Mouse (Mus musculus): ENCODE measurements at regions not wholly inside any gene's neighbourhood (a gene's known extent, or its start where the extent isn't known, plus 50 kb on each side); places are given as distances from the start of the nearest gene placed in this dataset.
A peak's percentile ranks its signal among the peaks of the same experiment; 100 is the strongest.

DNA sequence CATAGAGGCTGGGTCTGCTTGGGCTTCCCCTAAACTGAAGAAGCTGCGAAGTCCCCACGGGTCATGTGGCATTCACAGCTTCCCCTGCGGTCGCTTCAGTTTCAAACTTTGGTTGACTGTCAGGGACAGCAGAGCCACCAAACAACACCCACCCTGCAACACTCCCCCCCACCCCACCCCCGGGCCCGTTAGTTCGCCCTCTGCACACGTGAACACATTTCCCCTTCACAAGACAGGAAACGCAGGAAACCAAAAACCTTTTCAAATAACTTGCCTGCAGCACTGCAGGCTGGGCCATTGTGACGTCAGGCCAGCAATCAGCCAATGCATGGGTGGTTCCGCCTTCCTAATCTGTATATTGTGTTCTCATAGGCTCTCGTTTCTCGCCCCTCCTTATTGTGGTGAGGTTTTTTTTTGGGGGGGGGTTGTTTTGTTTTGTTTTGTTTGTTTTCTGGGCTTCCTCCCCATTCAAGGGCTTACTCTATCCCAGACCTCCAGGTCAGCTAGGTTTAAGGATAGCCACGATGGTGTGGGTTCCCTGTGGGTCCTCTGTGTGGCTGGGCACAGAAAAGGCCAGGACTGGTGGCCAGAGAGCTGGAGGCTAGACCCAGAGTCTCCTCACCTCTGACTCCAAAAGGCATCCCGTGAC lies 82.2 kb upstream of the Med13l start:
- Histone ChIP-seq H3K9me3 (replicated peaks; ENCODE audit: low read length) (no peaks in the 10 kb centered on the region), H3K27ac (no peak overlapping the region), H3K36me3 (ENCODE audit: insufficient read depth, low read length) (no peaks in the 10 kb centered on the region), H3K9ac (ENCODE audit: low read depth, low read length) (0 out of 2 replicates have a peak overlapping the region, but pooled peaks have one; percentile 41), H3K4me3 (replicated peaks; ENCODE audit: low read depth, low read length) (peak overlapping the region; percentile 9; the same call in 1 of the 2 replicates), H3K27me3 (ENCODE audit: insufficient read depth, low read length) (no peaks in the 10 kb centered on the region), H3K4me1 (replicated peaks; ENCODE audit: insufficient read depth, low read length) (peaks cover 4% of the 10 kb centered on the region; the same call in 1 of the 2 replicates), H3K4me2 (ENCODE audit: low read length) (peak overlapping the region; percentile 56)
- ATAC-seq (replicated peaks; ENCODE audit: low FRiP score, low read depth) (peak; percentile 84), DNase-seq (ENCODE audit: low spot score) (peak; percentile 95)
- 7% methylated on average over 15 of the region's 15 CpGs for WGBS
- TF ChIP-seq CTCF (IDR thresholded peaks at IDR 0.05; ENCODE audit: low read depth): no peak

DNA sequence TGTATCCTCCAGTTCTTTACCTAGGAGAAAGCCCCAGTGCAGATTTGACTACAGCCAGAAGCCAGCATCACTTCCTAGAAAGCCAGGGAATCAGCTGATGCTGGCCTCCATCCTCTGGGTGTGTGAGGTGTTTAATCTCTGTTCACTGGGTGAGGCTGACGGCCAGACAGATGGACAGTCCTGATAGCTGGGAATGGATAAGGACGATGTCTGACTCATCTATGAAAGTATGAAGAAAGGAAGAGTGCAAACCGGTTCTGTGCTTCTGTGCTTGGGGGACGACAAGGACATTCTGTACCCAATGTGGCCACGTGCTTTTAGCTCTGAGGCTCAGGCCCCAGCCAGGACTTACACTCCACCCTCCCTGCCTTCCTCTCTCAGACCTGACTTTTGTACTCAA lies 80.5 kb upstream of the Med13l start:
- H3K9me3 ChIP-seq (replicated peaks; ENCODE audit: low read length): no peaks in the 10 kb centered on the region
- WGBS: 73% methylated on average over 5 of the region's 5 CpGs
- ATAC-seq (replicated peaks; ENCODE audit: low FRiP score, low read depth) (no peak), DNase-seq (ENCODE audit: low spot score) (no peak)
- H3K27me3 ChIP-seq (ENCODE audit: insufficient read depth, low read length): no peaks in the 10 kb centered on the region
- peaks cover 4% of the 10 kb centered on the region; the same call in 1 of the 2 replicates for H3K4me1 ChIP-seq (replicated peaks; ENCODE audit: insufficient read depth, low read length)
- no peak overlapping the region for H3K27ac ChIP-seq
- H3K4me3 ChIP-seq (replicated peaks; ENCODE audit: low read depth, low read length): no peak overlapping the region
- no peak overlapping the region for H3K4me2 ChIP-seq (ENCODE audit: low read length)
- no peak for TF ChIP-seq CTCF (IDR thresholded peaks at IDR 0.05; ENCODE audit: low read depth)
- H3K9ac ChIP-seq (ENCODE audit: low read depth, low read length): no peak overlapping the region
- no peaks in the 10 kb centered on the region for H3K36me3 ChIP-seq (ENCODE audit: insufficient read depth, low read length)

DNA sequence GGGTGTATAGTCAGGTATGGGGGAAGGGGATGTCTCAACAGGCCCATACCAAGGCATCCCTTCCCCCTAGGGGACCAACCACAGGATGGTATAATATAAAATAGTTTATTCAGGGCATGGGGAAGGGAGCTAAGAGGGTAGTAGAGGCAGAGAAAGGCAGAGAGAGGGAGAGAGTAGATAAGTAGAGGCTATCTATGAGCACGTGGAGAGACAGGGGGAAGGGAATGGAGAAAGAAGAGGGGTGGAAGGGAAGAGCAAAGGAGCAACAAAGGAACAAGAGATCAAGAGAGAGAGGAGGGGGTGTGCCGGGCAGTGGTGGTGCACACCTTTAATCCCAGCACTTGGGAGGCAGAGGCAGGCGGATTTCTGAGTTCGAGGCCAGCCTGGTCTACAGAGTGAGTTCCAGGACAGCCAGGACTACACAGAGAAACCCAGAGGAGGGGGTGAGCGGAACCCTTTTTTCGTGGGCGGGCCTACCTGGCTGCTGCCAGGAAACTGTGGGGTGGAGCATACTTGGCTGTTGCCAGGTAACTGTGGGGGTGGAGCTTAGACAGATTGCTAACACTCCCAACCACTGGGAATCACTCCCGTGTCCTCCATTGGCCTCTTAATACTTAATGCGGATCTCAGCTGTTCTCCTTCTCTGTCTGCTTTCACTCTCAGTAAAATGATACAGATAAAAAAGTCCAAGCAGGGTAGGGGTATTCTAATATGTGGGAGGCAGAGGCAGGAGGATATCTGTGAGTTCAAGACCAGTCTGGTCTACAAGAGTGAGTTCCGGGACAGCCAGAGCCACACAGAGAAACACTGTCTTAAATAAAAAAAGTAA lies 79.3 kb upstream of the Med13l start:
- ATAC-seq (replicated peaks; ENCODE audit: low FRiP score, low read depth): no peak
- WGBS: 79% methylated on average over 10 of the region's 10 CpGs
- H3K27me3 ChIP-seq (ENCODE audit: insufficient read depth, low read length): no peaks in the 10 kb centered on the region
- no peak overlapping the region for H3K4me3 ChIP-seq (replicated peaks; ENCODE audit: low read depth, low read length)
- no peak for DNase-seq (ENCODE audit: low spot score)
- no peak overlapping the region for H3K27ac ChIP-seq
- no peak overlapping the region for H3K4me2 ChIP-seq (ENCODE audit: low read length)
- peaks cover 4% of the 10 kb centered on the region; the same call in 1 of the 2 replicates for H3K4me1 ChIP-seq (replicated peaks; ENCODE audit: insufficient read depth, low read length)
- no peaks in the 10 kb centered on the region for H3K9me3 ChIP-seq (replicated peaks; ENCODE audit: low read length)
- H3K9ac ChIP-seq (ENCODE audit: low read depth, low read length): no peak overlapping the region
- H3K36me3 ChIP-seq (ENCODE audit: insufficient read depth, low read length): no peaks in the 10 kb centered on the region
- no peak for TF ChIP-seq CTCF (IDR thresholded peaks at IDR 0.05; ENCODE audit: low read depth)

DNA sequence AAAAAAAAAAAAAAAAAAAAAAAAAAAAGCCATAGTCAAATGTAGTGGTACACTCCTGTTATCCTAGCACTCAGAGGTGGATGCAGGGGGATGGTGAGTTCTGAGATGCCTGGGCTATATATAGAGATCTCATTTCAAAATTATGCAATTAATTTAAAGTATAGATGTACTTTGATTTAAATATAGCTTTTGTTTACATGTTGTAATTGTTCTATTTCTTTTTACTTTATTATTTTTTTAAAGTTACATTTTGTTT lies 78.8 kb upstream of the Med13l start:
- no peak for ATAC-seq (replicated peaks; ENCODE audit: low FRiP score, low read depth)
- TF ChIP-seq CTCF (IDR thresholded peaks at IDR 0.05; ENCODE audit: low read depth): no peak
- H3K4me3 ChIP-seq (replicated peaks; ENCODE audit: low read depth, low read length): no peak overlapping the region
- H3K9me3 ChIP-seq (replicated peaks; ENCODE audit: low read length): no peaks in the 10 kb centered on the region
- H3K4me2 ChIP-seq (ENCODE audit: low read length): no peak overlapping the region
- no peak overlapping the region for H3K27ac ChIP-seq
- H3K9ac ChIP-seq (ENCODE audit: low read depth, low read length): no peak overlapping the region
- H3K36me3 ChIP-seq (ENCODE audit: insufficient read depth, low read length): no peaks in the 10 kb centered on the region
- H3K4me1 ChIP-seq (replicated peaks; ENCODE audit: insufficient read depth, low read length): peaks cover 4% of the 10 kb centered on the region; the same call in 1 of the 2 replicates
- DNase-seq (ENCODE audit: low spot score): no peak
- H3K27me3 ChIP-seq (ENCODE audit: insufficient read depth, low read length): no peaks in the 10 kb centered on the region

DNA sequence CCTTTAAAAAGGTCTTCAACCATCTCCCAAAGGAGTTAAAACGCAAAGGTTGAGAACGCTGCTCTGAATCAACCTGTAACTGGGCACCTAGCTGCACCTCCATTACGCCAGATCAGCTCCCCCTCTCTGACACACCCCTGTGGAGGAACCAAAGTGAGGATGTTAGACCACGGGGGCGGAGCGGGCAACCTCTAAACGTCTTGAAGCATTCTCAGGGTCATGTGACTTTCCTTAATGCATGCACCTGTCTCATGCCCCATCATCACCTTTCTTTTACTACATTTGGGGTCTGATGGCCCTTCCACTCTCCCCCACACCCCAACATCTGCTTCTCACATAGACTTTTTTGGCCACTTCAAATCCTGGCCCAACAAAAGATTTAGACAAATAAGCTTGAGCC lies 77.9 kb upstream of the Med13l start:
- Histone ChIP-seq H3K4me1 (replicated peaks; ENCODE audit: insufficient read depth, low read length) (peaks cover 4% of the 10 kb centered on the region; the same call in 1 of the 2 replicates), H3K4me3 (replicated peaks; ENCODE audit: low read depth, low read length) (no peak overlapping the region), H3K4me2 (ENCODE audit: low read length) (no peak overlapping the region), H3K9me3 (replicated peaks; ENCODE audit: low read length) (no peaks in the 10 kb centered on the region), H3K36me3 (ENCODE audit: insufficient read depth, low read length) (no peaks in the 10 kb centered on the region), H3K27ac (no peak overlapping the region), H3K27me3 (ENCODE audit: insufficient read depth, low read length) (no peaks in the 10 kb centered on the region), H3K9ac (ENCODE audit: low read depth, low read length) (no peak overlapping the region)
- 49% methylated on average over 7 of the region's 7 CpGs for WGBS
- ATAC-seq (replicated peaks; ENCODE audit: low FRiP score, low read depth): no peak
- DNase-seq (ENCODE audit: low spot score): no peak
- TF ChIP-seq CTCF (IDR thresholded peaks at IDR 0.05; ENCODE audit: low read depth): no peak

DNA sequence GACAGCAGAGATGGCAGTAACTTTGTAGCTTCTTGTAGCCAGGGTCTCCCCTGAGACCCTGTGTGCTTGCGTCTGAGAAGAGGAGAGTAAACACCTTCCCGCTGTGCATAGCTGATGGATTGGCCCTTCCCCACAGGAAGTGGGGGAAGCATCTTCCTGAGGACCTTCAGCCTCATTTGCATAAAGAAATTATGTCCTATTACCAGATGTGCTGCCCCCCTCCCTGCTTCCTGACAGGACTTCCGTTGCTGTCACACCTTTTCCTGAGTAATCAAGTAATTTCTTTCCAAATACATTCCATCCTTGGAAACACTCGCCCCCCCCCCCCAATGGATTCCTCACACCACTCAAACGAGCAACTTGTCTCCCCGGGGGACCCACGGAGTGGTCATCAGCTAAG lies 77.5 kb upstream of the Med13l start:
- no peaks in the 10 kb centered on the region for H3K36me3 ChIP-seq (ENCODE audit: insufficient read depth, low read length)
- no peak overlapping the region for H3K4me2 ChIP-seq (ENCODE audit: low read length)
- DNase-seq (ENCODE audit: low spot score) (peak; percentile 36), ATAC-seq (replicated peaks; ENCODE audit: low FRiP score, low read depth) (no peak)
- no peaks in the 10 kb centered on the region for H3K27me3 ChIP-seq (ENCODE audit: insufficient read depth, low read length)
- TF ChIP-seq CTCF (IDR thresholded peaks at IDR 0.05; ENCODE audit: low read depth): no peak
- no peak overlapping the region for H3K27ac ChIP-seq
- no peak overlapping the region for H3K4me3 ChIP-seq (replicated peaks; ENCODE audit: low read depth, low read length)
- WGBS: 17% methylated on average over 7 of the region's 7 CpGs
- H3K4me1 ChIP-seq (replicated peaks; ENCODE audit: insufficient read depth, low read length): peaks cover 4% of the 10 kb centered on the region; the same call in 1 of the 2 replicates
- no peak overlapping the region for H3K9ac ChIP-seq (ENCODE audit: low read depth, low read length)
- no peaks in the 10 kb centered on the region for H3K9me3 ChIP-seq (replicated peaks; ENCODE audit: low read length)

Measured in kidney, postnatal 0 days (tissue).